Mouse (Mus musculus): ENCODE results near the gene Trim62.

GRCm38 (mm10) chr4:128855613-128856040 lies 27.8 kb upstream of the Trim62 start:
- no peak for TF ChIP-seq CTCF (IDR thresholded peaks at IDR 0.05; ENCODE audit: borderline replicate concordance, extremely low read depth, insufficient read depth, insufficient read length)
- no peak for TF ChIP-seq POLR2A (IDR thresholded peaks at IDR 0.05; ENCODE audit: borderline replicate concordance, extremely low read depth, insufficient read depth, insufficient read length, poor library complexity, severe bottlenecking)

All from brain, embryonic 14.5 days (tissue).